Mouse (Mus musculus): Measurements from ENCODE around the gene Sept3.

Gene Sept3

GRCm38 (mm10) chr15:82271201-82271600, 3.5 kb upstream of the Sept3 start:
- peak; percentile 89 for DNase-seq (ENCODE audit: low spot score)

DNA sequence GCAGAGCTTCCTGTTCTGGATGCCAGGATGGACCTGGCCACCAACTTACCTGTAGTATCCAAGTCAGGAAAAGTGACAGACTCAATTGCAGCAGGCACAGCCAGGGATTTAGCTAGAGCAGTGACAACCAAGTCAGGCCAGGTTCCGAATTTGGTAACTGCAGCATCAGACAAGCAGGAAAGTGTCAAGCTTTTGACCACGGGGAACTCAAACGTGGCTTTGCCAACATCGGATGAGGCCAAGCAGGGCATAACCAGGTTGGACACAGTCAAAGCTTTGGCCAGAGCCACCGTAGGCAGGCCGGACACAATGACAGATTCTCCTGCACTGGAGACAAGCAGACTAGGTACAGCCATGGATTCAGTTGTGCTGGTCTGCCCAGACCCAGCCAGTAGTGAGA, 2.4 kb upstream of the Sept3 start:
- no peak for DNase-seq (ENCODE audit: low spot score)

GRCm38 (mm10) chr15:82274927-82275901, 521 bp downstream of the Sept3 start:
- DNase-seq (ENCODE audit: low spot score), result no peak

GRCm38 (mm10) chr15:82277591-82277990, 2.9 kb downstream of the Sept3 start:
- no peak for DNase-seq (ENCODE audit: low spot score)

DNA sequence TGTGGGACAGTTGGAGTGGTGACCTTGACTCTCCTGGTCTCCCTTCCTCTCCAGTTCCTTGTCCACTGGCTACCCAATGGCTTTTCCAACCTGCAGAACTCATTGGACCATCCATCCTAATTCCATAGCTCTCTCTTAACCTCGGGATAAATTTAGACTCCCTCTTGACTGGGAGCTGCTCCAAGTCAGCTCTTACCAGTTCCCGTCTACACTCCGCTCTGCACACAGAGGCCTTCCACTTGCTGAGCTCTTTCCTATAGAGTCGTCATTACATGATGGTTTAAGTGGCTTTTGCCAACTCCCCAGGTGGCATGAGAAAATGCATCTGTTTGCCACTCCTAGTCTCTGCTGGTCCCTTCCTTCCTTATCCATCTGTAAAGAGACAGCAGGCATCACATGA, 5.9 kb downstream of the Sept3 start:
- no peak for DNase-seq (ENCODE audit: low spot score)

GRCm38 (mm10) chr15:82286157-82286556, 11.5 kb downstream of the Sept3 start:
- no peak for DNase-seq (ENCODE audit: low spot score)

DNA sequence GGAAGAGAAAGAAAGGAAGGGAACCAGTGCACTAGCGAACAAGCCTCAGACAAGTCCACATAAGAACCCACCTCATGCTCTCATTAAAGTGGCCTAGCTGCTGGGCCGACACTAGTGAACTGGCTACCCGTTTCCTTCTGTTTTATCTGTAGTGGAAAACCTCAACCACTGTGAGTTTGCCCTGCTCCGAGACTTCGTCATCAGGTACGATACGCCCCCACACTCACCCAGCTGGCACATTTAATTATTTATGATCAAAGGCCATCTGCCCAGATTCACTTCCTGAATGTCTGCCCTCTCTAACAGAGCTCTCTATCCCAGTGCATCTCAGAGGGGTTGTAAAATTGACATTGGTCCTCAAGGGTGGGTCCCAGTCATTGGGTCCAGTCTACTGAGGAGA, 15.6 kb downstream of the Sept3 start:
- DNase-seq (ENCODE audit: low spot score), result no peak

DNA sequence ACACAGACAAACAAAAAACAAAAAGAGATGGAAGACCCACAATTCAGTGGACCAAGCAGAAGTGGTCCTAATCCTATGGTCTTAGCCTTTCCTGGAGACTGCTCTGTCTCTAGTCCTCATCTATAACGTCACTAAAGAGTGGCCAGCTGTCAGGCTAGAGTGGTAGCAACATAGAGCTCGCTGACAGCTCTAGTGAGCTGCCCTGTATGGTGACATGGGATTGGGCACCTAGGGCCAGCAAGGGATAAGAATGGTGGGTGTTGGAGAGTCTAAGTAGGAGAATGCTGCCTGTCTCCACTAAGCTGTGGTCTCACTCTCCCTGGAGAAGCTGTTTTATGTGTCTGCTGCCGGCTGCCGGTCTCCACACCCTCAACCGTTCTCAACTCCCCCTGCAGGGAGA, 18.2 kb downstream of the Sept3 start:
- DNase-seq (ENCODE audit: low spot score), result no peak

DNA sequence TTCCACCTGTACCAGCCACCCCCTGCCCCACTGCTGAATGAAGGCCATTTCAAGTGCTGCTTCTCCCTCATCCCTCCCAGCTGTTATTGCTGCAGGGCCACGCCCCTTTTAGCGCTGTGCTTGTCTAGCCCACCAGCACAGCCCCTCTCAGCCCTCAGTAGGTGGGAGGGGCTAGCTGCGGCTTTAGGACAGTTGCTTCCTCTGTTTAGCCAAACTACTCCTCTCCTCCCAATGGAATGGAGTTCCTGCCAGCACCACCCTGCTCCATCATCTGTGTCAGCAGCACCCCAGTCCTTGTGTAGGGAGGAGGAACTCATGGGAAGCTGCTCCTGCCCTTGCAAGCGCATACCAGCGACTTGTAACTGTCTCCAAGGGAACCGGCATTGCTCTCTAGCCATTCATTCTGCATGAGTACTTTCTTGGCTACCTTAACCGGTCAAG, 18.6 kb downstream of the Sept3 start:
- DNase-seq (ENCODE audit: low spot score), result no peak

GRCm38 (mm10) chr15:82294059-82294458, 19.4 kb downstream of the Sept3 start:
- DNase-seq (ENCODE audit: low spot score), result no peak

- DNase-seq (ENCODE audit: low spot score), result no peak
Observed at GRCm38 (mm10) chr15:82298764-82299561, 24.3 kb downstream of the Sept3 start, which contains the start of gene Wbp2nl. Gene Wbp2nl, plus strand, starts transcription at chr15:82298954.

GRCm38 (mm10) chr15:82307107-82307506, 32.4 kb downstream of the Sept3 start:
- no peak for DNase-seq (ENCODE audit: low spot score)

- no peak for DNase-seq (ENCODE audit: low spot score)
Observed at GRCm38 (mm10) chr15:82308416-82308815, 33.7 kb downstream of the Sept3 start.

DNA sequence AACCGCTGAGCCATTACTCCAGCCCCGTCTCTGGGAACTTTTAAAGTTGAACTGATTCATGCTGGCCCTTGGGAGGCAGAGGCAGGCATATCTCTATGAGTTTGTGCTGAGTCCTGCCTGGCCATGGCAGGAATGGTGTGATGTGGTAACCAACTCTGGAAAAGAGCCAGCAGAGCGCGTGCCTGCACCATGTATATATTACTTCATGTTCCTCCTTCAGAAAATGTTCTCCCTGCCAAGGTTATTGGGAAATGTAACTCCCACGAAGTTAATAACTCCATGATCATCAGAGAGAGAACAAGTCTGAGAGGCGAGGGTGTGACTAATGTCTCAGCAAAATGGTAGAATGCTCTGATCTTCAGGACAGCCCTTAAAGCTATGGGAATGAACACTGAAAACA, 43.1 kb downstream of the Sept3 start:
- no peak for DNase-seq (ENCODE audit: low spot score)

DNA sequence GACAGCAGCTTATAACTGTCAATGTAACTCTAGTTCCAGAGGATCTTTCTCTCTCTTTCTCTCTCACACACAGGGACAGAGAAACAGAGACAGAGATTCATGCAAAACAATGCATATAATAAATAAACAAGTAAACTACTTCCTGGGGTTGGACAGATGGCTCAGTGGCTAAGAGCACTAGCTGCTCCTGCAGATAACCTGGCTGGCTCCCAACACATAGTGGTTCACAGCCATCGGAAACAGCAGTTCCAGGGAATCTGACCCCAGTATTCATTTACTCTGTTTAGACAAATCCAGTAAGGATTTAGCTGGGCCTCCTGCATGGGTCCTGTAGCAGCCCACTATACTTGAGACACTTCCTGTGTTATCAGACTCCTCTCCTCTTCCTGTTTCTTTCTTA, 44.9 kb downstream of the Sept3 start:
- DNase-seq (ENCODE audit: low spot score), result no peak

DNA sequence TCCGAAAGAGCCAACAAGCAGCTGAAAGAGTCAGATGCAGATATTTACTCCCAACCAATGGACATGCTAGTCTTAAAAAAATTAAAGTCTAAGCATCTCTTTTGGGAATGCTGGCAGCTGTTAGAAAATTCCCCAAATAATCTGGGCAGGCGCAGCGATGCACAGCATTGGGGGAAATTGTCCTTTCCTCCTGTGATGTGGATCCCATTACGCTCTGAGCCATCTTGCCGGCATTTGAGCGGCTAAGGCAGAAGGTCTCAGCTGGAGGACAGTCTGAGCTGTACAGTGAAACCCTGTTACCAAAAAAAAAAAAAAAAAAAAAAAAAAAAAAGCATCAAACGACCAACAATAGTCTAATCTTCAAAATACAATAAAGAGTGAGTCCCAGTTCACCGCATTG, 47.5 kb downstream of the Sept3 start:
- no peak for DNase-seq (ENCODE audit: low spot score)

DNA sequence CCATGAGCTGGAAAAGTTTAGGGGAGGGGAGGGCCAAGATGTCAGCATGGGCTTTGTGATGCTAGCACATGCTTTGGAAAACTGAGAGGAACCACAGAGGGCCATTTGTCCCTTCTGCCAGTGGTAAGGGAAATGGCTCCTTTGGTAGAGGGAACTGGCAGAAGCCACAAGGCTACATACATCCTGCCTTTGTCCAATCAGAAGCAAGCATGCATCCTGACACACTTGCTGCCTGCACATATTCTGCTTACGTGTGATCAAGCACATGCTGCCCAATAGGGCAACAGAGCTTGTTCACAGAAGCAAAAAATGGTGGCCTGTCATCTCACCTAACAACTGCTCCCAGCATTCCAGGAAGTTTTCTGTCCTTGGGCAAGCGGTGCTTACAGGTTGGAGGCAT, 50.7 kb downstream of the Sept3 start:
- no peak for DNase-seq (ENCODE audit: low spot score)

DNA sequence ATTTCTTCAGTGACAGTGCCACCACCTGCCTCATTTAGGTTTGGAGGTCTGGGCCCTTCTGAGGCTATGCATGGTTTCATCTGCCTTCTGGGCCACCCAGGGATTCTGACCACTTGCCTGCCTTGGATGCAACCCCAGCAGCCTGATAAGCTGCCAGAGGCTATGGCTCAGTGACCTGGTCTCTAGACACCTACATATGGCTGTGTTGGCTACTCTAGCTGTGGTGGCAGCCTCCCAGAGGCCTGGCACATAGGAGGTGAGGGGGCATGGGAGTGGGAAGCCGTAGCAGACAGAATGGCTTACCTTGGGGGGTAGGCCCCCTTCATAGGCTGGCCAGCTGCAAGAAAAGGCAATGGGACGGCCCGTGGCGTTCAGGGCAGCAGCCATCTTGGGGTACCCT, 60.5 kb downstream of the Sept3 start:
- no peak for DNase-seq (ENCODE audit: low spot score)

DNA sequence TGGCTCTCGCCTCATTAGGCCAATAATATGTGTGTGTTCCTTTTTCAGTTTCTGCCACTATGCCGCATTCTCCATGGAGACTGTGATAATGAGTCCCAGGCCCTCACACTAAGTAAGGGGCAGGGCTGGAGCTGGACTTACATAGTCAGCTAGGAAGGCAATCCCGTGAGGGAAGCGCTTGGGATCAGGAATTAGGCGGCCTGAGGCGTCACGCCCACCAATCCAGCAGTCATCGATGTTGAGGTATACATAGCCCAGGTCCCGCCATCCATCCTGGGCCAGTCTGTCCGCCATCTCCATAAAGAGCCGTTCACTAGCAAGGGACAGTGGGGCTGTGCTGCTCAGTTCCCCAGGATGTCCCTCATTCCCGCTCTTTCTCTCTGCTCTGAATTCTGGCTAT, 61.9 kb downstream of the Sept3 start:
- DNase-seq (ENCODE audit: low spot score), result no peak

GRCm38 (mm10) chr15:82337875-82338274, 63.2 kb downstream of the Sept3 start:
- no peak for DNase-seq (ENCODE audit: low spot score)

GRCm38 (mm10) chr15:82338593-82339112, 64.0 kb downstream of the Sept3 start, which contains the start of the genes Naga, Pheta2 and Smdt1:
Gene Naga, minus strand, starts transcription at chr15:82338925.
Gene Pheta2, plus strand, starts transcription at chr15:82338942.
Gene Smdt1, plus strand, starts transcription at chr15:82338959.
- peak; percentile 94 for DNase-seq (ENCODE audit: low spot score)

DNA sequence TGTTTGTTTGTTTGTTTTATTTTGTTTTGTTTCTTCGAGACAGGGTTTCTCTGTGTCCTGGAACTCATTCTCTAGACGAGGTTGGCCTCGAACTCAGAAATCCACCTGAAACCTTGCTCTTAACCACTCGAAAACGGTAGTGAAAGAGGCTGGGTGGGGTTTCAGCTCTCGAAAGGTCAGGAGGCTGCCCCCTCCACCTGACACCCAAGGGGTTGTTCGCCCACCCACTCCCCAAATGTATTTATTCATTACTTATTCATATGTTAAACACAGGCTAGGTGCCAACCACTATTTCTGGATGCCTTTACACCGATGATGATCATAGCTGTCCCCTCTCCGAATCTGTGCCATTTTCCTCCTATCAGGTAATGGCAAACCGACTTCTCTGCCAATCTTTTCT, 64.5 kb downstream of the Sept3 start:
- DNase-seq (ENCODE audit: low spot score), result no peak
